Mouse (Mus musculus): ENCODE results near the gene Emilin1.
A peak's percentile ranks its signal among the peaks of the same experiment; 100 is the strongest.

Emilin1 gene

GRCm38 (mm10) chr5:30908426-30909299, 4.5 kb upstream of the Emilin1 start:
- DNase-seq, result no peak

GRCm38 (mm10) chr5:30909300-30909659, 3.9 kb upstream of the Emilin1 start:
- DNase-seq, result no peak

- DNase-seq, result no peak
Measured at GRCm38 (mm10) chr5:30909863-30910262, 3.3 kb upstream of the Emilin1 start.

- no peak for DNase-seq
Measured at GRCm38 (mm10) chr5:30910481-30910880, 2.7 kb upstream of the Emilin1 start.

DNA sequence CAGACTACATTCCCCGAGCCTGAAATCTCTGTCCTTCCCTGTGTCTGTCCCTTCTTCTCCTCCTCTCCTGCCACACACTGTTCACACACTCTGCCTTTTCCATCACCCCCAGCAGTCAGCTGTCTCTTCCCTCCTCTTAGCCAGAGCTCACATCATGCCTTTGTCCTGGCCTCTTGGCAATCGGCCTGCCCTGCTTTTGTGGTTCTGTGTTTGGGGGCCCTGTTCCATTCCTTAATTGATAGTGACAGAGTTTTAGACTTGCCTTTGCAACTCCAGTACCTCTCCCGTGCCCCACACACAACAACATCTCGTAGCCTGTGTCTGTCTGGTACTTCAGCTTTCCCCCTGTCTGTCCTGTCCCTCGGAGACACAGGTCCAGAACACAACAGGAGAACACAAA, 1.0 kb upstream of the Emilin1 start:
- DNase-seq, result no peak

DNA sequence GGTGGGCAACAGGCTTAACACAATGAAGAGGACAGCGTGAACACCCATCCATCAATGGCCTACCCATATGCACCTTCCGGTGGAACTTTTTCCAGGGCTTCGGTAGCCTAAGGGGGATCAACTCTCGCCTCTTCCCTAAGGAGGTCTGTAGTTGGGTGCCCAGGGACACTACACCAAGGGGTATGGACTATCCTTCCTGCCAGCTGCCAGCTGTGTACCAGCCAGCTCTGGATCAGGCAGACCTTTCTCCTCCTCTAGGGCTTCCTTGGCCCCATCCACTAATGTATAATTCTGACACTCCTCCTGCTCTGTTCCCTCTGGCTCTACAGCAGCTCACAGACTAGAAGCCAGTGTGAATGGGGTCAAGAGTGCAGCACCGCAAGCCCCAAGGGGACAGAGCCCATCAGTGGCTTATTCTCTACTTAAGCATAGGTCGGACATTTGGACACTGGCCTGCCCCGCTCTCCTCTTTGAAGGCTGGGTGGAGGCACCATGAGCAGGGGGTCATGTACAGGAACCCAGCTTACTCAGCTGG, 966 bp downstream of the Emilin1 start:
- no peak for DNase-seq

DNA sequence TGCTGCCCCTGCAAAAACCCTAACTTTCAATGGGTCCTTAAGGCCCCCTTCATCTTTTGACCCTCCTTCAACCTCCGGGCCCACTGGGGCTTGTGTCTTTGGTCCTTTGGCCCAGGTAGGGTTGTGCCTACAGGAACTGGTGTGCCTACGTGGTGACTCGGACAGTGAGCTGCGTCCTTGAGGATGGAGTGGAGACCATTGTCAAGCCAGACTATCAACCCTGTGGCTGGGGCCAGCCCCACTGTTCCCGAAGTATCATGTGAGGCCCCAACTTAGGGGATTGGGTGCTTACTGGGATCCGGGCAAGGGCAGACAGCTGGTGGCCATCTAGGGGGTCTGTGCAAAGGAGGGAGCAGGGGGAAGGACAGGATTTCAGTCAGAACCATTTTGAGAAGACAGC, 1.6 kb downstream of the Emilin1 start:
- no peak for DNase-seq

- peak; percentile 36 to 56 for DNase-seq
Measured at GRCm38 (mm10) chr5:30915456-30915855, 2.3 kb downstream of the Emilin1 start.

- DNase-seq, result peak; percentile 65 to 78
Measured at GRCm38 (mm10) chr5:30915974-30916433, 2.8 kb downstream of the Emilin1 start.

DNA sequence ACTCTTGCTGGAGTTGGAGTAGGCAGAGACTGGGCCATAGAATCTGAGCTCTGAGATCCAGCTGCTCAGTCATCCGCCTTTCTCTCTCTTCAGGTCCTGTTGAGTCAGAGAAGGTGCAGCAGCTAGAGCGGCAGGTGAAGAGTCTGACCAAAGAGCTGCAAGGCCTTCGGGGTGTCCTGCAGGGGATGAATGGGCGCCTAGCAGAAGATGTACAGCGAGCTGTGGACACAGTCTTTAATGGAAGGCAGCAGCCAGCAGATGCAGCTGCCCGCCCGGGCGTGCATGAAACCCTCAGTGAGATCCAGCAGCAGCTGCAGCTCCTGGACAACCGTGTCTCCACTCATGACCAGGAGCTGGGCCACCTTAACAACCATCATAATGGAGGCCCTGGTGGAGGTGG, 3.6 kb downstream of the Emilin1 start:
- no peak for DNase-seq

GRCm38 (mm10) chr5:30917348-30917747, 4.1 kb downstream of the Emilin1 start:
- no peak for DNase-seq

DNA sequence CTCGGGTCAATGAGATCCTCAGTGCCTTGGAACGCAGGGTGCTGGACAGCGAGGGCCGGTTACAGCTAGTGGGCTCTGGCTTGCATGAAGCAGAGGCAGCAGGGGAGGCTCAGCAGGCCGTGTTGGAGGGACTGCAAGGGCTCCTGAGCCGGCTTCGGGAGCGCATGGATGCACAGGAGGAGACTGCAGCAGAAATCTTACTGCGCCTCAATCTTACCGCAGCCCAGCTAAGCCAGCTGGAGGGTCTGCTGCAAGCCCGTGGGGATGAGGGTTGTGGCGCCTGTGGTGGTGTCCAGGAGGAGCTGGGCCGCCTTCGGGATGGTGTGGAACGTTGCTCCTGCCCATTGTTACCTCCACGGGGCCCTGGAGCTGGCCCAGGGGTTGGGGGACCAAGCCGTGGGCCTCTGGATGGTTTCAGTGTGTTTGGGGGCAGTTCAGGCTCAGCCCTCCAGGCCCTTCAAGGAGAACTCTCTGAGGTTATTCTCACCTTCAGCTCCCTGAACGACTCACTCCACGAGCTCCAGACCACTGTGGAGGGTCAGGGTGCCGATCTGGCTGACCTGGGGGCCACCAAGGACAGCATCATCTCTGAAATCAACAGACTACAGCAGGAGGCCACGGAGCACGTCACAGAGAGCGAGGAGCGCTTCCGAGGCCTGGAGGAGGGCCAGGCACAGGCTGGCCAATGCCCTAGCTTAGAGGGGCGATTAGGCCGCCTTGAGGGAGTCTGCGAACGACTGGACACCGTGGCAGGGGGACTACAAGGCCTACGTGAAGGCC, 4.9 kb downstream of the Emilin1 start:
- DNase-seq, result no peak

- DNase-seq, result no peak
Measured at GRCm38 (mm10) chr5:30918691-30919090, 5.5 kb downstream of the Emilin1 start.

GRCm38 (mm10) chr5:30919831-30920614, 6.8 kb downstream of the Emilin1 start:
- no peak for DNase-seq

- DNase-seq, result no peak
Measured at GRCm38 (mm10) chr5:30920621-30921020, 7.4 kb downstream of the Emilin1 start.

- peak; percentile 78 to 82 for DNase-seq
Measured at GRCm38 (mm10) chr5:30921256-30922033, 8.2 kb downstream of the Emilin1 start, which contains the start of gene Khk. Gene Khk (plus strand): TSS chr5:30921431.

DNA sequence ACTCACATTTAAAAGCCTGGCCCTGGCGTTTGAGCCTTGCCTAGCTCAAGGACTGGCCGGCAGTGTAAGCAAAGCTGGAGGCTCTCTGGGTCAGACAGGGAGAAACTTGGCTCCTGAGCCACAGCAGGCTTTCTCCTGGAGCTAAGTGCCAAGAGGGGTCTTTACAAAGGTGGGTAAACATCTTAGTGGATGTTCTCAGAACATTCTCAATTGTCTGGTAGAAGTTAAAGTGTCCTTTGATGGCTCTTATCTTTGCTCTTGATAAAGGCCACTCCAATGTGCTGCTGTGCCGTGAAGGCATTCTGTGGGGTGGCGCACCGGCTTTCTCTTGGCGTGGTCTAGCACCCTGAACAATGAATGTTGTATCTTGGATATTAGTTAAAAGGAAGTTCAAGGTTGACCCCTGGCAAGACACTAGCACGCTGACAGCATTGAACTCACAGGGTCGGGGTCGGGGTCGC, 9.4 kb downstream of the Emilin1 start:
- no peak for DNase-seq

- no peak for DNase-seq
Measured at GRCm38 (mm10) chr5:30923119-30923518, 9.9 kb downstream of the Emilin1 start.

DNA sequence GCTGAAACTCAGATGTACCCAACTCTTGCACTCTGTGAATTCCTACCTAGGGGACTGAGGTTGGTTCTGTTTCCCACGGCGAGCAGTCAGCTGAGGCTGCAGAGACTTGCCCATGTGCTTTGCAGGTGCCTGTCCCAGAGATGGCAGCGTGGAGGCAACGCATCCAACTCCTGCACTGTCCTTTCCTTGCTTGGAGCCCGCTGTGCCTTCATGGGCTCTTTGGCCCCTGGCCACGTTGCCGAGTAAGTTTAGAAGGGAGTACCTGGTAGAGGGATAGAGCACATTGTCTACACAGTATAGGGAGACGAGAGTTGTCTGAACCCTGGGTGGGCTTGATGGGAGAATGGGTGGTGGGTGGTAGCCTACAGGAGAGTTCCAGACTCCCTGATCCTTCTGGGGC, 11.4 kb downstream of the Emilin1 start:
- no peak for DNase-seq

DNA sequence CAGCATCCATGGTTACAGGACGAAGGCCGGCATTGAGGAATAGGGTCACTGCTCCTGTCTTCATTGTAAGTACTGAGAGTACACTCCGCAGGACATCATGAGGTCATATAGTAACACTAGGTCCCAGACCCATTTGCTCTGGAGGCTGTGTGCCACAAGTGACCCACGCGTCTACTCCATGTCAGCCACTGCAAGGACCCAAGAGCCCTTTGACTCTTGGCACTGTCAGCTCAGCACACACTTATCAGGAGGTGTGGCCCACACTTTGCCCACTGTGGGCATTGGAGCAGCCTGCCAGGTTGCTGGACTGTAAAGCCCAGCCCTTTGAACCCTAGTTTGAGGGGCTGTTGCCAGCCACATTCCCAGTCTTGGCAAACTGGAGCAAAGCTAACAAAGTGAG, 12.0 kb downstream of the Emilin1 start:
- DNase-seq, result no peak

- DNase-seq, result no peak
Measured at GRCm38 (mm10) chr5:30926073-30926472, 12.9 kb downstream of the Emilin1 start.
